Mouse (Mus musculus): Measurements from ENCODE around the gene Prkcq. TPM values are rescaled to one million over a fixed set of nuclear protein-coding genes. Genes with fewer than 3 reads are reported as not detected.
A peak's percentile ranks its signal among the peaks of the same experiment; 100 is the strongest.
"Not testable (repeated sequence)": the region's sequence is repeated elsewhere in the genome, so short reads cannot be mapped to it uniquely, and the experiment has no call there.

Gene Prkcq
- polyA plus RNA-seq, 1 experiment from 2014 or later: 4.4 TPM

- H3K4me3 ChIP-seq (replicated peaks; ENCODE audit: low read length): no peak overlapping the region
- no peaks in the 10 kb centered on the region for H3K36me3 ChIP-seq (ENCODE audit: control insufficient read depth, insufficient read depth)
- H3K4me2 ChIP-seq (ENCODE audit: low read length): no peak overlapping the region
- H3K27ac ChIP-seq (ENCODE audit: low read length): no peak overlapping the region
- H3K9me3 ChIP-seq (ENCODE audit: control insufficient read depth, low read length): no peaks in the 10 kb centered on the region
- no peaks in the 10 kb centered on the region for H3K27me3 ChIP-seq (replicated peaks; ENCODE audit: control insufficient read depth, insufficient read depth, low read length)
- no peaks in the 10 kb centered on the region for H3K4me1 ChIP-seq (replicated peaks; ENCODE audit: control insufficient read depth, insufficient read depth, low read length)
- WGBS: 81% methylated on average over 14 of the region's 14 CpGs
- no peak overlapping the region for H3K9ac ChIP-seq (replicated peaks; ENCODE audit: low read depth, low read length)
- peak; percentile 26 for ATAC-seq
These were observed 167.3 kb downstream of the Prkcq start for GRCm38 (mm10) chr2:11338931-11339839.

- H3K27me3 ChIP-seq (replicated peaks; ENCODE audit: control insufficient read depth, insufficient read depth, low read length): no peaks in the 10 kb centered on the region
- H3K9ac ChIP-seq (replicated peaks; ENCODE audit: low read depth, low read length): no peak overlapping the region
- no peak overlapping the region for H3K4me3 ChIP-seq (replicated peaks; ENCODE audit: low read length)
- H3K4me1 ChIP-seq (replicated peaks; ENCODE audit: control insufficient read depth, insufficient read depth, low read length): no peaks in the 10 kb centered on the region
- no peak overlapping the region for H3K27ac ChIP-seq (ENCODE audit: low read length)
- WGBS: 80% methylated on average over 3 of the region's 3 CpGs
- ATAC-seq: no peak
- H3K4me2 ChIP-seq (ENCODE audit: low read length): no peak overlapping the region
- H3K36me3 ChIP-seq (ENCODE audit: control insufficient read depth, insufficient read depth): no peaks in the 10 kb centered on the region
- H3K9me3 ChIP-seq (ENCODE audit: control insufficient read depth, low read length): no peaks in the 10 kb centered on the region
These were observed 172.8 kb downstream of the Prkcq start for GRCm38 (mm10) chr2:11344691-11345090.

GRCm38 (mm10) chr2:11346419-11346818 lies 174.5 kb downstream of the Prkcq start:
- H3K4me2 ChIP-seq (ENCODE audit: low read length); H3K27me3 ChIP-seq (replicated peaks; ENCODE audit: control insufficient read depth, insufficient read depth, low read length); H3K9me3 ChIP-seq (ENCODE audit: control insufficient read depth, low read length); H3K4me3 ChIP-seq (replicated peaks; ENCODE audit: low read length); H3K27ac ChIP-seq (ENCODE audit: low read length); H3K36me3 ChIP-seq (ENCODE audit: control insufficient read depth, insufficient read depth); ATAC-seq; H3K4me1 ChIP-seq (replicated peaks; ENCODE audit: control insufficient read depth, insufficient read depth, low read length); H3K9ac ChIP-seq (replicated peaks; ENCODE audit: low read depth, low read length): not testable (repeated sequence)
- 94% methylated on average over 6 of the region's 6 CpGs for WGBS

DNA sequence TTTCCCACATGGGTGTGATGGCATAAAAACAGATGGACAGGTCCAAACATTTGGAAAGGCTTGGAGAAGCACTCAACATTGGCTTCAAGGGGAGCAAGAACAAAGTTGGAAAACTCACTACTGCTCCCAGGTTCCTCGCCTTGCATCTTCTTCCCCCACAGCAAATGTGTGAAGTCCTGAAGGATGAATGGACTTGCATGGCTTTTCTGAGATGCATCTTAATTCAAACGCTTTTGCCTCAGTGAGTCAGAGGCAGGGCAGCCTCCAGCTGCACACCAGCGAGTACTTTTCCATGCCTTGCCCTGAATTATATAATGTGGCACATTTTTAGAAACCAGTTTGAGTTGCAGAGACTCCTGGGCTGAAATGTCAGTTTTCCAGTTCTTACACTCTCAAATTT lies 175.9 kb downstream of the Prkcq start:
- Histone ChIP-seq H3K9me3 (ENCODE audit: control insufficient read depth, low read length) (no peaks in the 10 kb centered on the region), H3K27ac (ENCODE audit: low read length) (no peak overlapping the region), H3K36me3 (ENCODE audit: control insufficient read depth, insufficient read depth) (no peaks in the 10 kb centered on the region), H3K9ac (replicated peaks; ENCODE audit: low read depth, low read length) (no peak overlapping the region), H3K4me3 (replicated peaks; ENCODE audit: low read length) (no peak overlapping the region), H3K4me2 (ENCODE audit: low read length) (no peak overlapping the region), H3K4me1 (replicated peaks; ENCODE audit: control insufficient read depth, insufficient read depth, low read length) (no peaks in the 10 kb centered on the region), H3K27me3 (replicated peaks; ENCODE audit: control insufficient read depth, insufficient read depth, low read length) (no peaks in the 10 kb centered on the region)
- ATAC-seq: no peak
- WGBS: 87% methylated on average over 3 of the region's 3 CpGs
